Mouse (Mus musculus): ENCODE results near the gene Pigq.

GRCm38 (mm10) chr17:25961566-25961965 is 16.8 kb upstream of the Pigq start:
- no peak for TF ChIP-seq CTCF (IDR thresholded peaks at IDR 0.05; ENCODE audit: borderline replicate concordance, extremely low read depth, insufficient read depth, insufficient read length)
- TF ChIP-seq POLR2A (IDR thresholded peaks at IDR 0.05; ENCODE audit: borderline replicate concordance, extremely low read depth, insufficient read depth, insufficient read length, poor library complexity, severe bottlenecking) = no peak
